Mouse (Mus musculus): ENCODE results near the gene Gm1330. TPM values are rescaled to one million over a fixed set of nuclear protein-coding genes. Genes with fewer than 3 reads are reported as not detected.
"Not testable (repeated sequence)": the region's sequence is repeated elsewhere in the genome, so short reads cannot be mapped to it uniquely, and the experiment has no call there.

Gene Gm1330
- polyA plus RNA-seq (2016; fragmentation: Nextera tagmentation; extraction: Ambion mirVana), result not detected in 2 replicates

DNA sequence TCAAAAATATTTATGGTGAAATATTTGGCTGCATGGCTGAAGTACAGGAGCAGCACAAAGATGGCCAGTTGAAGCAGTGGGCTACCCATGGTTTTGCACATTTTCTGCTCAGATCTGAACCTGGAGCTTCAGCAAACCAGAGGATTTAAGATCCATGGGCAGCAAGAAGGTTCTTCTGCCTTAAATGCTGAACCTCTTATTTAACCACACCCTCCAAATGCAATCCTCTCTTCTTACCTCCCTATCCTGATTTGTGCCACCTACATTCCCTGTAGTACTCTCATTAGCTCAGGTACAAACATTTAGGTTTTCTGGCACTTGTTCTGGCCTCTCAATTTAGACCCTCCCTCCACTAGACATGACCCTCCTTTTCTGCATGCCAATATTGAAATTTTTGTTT, at the start of gene Gm1330:
Gene Gm1330 (minus strand): TSS at position 101 of the 400 bp plus-strand sequence.
- ATAC-seq (ENCODE audit: insufficient number of reproducible peaks, insufficient read depth, low FRiP score, low TSS enrichment), result no peak
- no peaks in the 10 kb centered on the region for H3K27me3 ChIP-seq

GRCm38 (mm10) chr2:149017137-149017536, 14.1 kb upstream of the Gm1330 start, which contains the start of gene Gm10750:
Gene Gm10750 (minus strand): TSS chr2:149017237.
- not testable (repeated sequence) for ATAC-seq (ENCODE audit: insufficient number of reproducible peaks, insufficient read depth, low FRiP score, low TSS enrichment); H3K4me2 ChIP-seq (replicated peaks); H3K9ac ChIP-seq; H3K36me3 ChIP-seq; H3K27ac ChIP-seq; H3K9me3 ChIP-seq; H3K4me1 ChIP-seq; H3K27me3 ChIP-seq; H3K4me3 ChIP-seq
- WGBS, result 70% methylated on average over 5 of the region's 5 CpGs

More for the DNA sequence above, at the start of gene Gm1330:
- no peaks in the 10 kb centered on the region for H3K4me1 ChIP-seq
- no peaks in the 10 kb centered on the region for H3K9me3 ChIP-seq
- H3K36me3 ChIP-seq, result no peaks in the 10 kb centered on the region
- H3K27ac ChIP-seq, result no peak within 1 kb of the TSS
- no peak within 1 kb of the TSS for H3K9ac ChIP-seq
- no peak within 1 kb of the TSS for H3K4me2 ChIP-seq (replicated peaks)
- H3K4me3 ChIP-seq, result no peak within 1 kb of the TSS

DNA sequence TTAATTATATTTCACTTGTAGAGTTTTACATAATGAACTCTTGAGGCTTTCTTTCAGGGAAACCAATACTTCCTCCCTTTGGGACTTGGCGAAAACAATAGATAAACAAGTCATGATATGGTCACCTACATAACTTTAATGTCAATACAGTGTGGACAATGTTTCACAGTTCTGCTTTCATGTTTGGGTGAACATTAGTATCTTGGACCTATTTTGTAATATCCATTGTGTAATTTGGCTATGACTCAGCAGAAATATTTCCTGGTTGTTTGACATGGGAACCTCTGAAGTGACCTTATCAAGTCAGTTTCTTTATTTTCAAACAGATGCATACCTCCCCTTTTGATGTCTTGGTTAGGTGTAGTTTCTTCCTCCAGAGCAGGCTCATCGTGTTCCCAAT, 1.8 kb upstream of the Gm1330 start:
- no peaks in the 10 kb centered on the region for H3K36me3 ChIP-seq
- H3K4me1 ChIP-seq, result no peaks in the 10 kb centered on the region
- H3K9ac ChIP-seq, result no peak overlapping the region
- no peaks in the 10 kb centered on the region for H3K9me3 ChIP-seq
- H3K4me3 ChIP-seq, result no peak overlapping the region
- no peak overlapping the region for H3K27ac ChIP-seq
- ATAC-seq (ENCODE audit: insufficient number of reproducible peaks, insufficient read depth, low FRiP score, low TSS enrichment), result no peak
- no peak overlapping the region for H3K4me2 ChIP-seq (replicated peaks)
- WGBS, result 81% methylated on average over 2 of the region's 2 CpGs
- no peaks in the 10 kb centered on the region for H3K27me3 ChIP-seq

DNA sequence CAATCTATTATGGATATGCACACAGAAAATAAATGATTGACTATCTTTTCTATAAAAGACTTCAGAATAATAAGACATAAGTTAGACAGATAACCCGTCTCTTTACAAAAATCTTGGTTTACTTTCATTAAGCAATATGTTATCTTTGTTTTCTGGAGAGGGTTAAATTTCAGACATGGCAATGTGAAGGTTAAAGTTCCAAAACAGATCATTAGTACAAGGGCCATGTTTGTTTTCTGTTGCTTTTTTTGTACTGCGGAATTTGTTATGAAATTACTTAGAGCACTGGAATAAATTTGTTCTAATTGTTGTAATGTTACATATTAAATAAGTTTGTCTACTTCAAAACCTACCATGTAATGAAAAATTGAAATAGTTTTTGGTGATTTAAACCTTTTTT, 7.9 kb downstream of the Gm1330 start:
- ATAC-seq (ENCODE audit: insufficient number of reproducible peaks, insufficient read depth, low FRiP score, low TSS enrichment), result no peak
- Histone ChIP-seq H3K9ac (no peak overlapping the region), H3K9me3 (no peaks in the 10 kb centered on the region), H3K4me2 (replicated peaks) (no peak overlapping the region), H3K4me1 (no peaks in the 10 kb centered on the region), H3K4me3 (no peak overlapping the region), H3K27ac (no peak overlapping the region), H3K27me3 (no peaks in the 10 kb centered on the region), H3K36me3 (no peaks in the 10 kb centered on the region)
- 96% methylated on average over 2 of the region's 2 CpGs for WGBS

Other genes with a start within 250 kb of the Gm1330 start
- not detected in 2 replicates for gene Cst11, start 231.8 kb downstream of the Gm1330 start, polyA plus RNA-seq (2016; fragmentation: Nextera tagmentation; extraction: Ambion mirVana)
- gene 8030411F24Rik, start 221.2 kb downstream of the Gm1330 start, polyA plus RNA-seq (2016; fragmentation: Nextera tagmentation; extraction: Ambion mirVana), result not detected in 2 replicates
- gene Cst12, start 213.9 kb downstream of the Gm1330 start, polyA plus RNA-seq (2016; fragmentation: Nextera tagmentation; extraction: Ambion mirVana), result not detected in 2 replicates
- gene Cst8, start 204.5 kb downstream of the Gm1330 start, polyA plus RNA-seq (2016; fragmentation: Nextera tagmentation; extraction: Ambion mirVana), result not detected in 2 replicates
- not detected in 2 replicates for gene Cst13, start 183.2 kb downstream of the Gm1330 start, polyA plus RNA-seq (2016; fragmentation: Nextera tagmentation; extraction: Ambion mirVana)
- gene Cst9, start 168.1 kb downstream of the Gm1330 start, polyA plus RNA-seq (2016; fragmentation: Nextera tagmentation; extraction: Ambion mirVana), result not detected in 2 replicates
- not detected in 2 replicates for gene 9230104L09Rik, start 138.2 kb downstream of the Gm1330 start, polyA plus RNA-seq (2016; fragmentation: Nextera tagmentation; extraction: Ambion mirVana)
- gene Cst3, start 127.6 kb downstream of the Gm1330 start, polyA plus RNA-seq (2016; fragmentation: Nextera tagmentation; extraction: Ambion mirVana), result 321 and 339 TPM in 2 replicates
- gene Gm10750, start 14.0 kb upstream of the Gm1330 start, polyA plus RNA-seq (2016; fragmentation: Nextera tagmentation; extraction: Ambion mirVana), result not detected in 2 replicates